Mouse (Mus musculus): Measurements from ENCODE around the gene Col6a5.

- TF ChIP-seq CTCF (IDR thresholded peaks at IDR 0.05), result no peak
- no peak for TF ChIP-seq EP300 (IDR thresholded peaks at IDR 0.05)
Observed at GRCm38 (mm10) chr9:105976314-105976713, 15.9 kb upstream of the Col6a5 start.
